Mouse (Mus musculus) embryonic facial prominence, embryonic 15.5 days (tissue): ENCODE data around the gene Mgat4c. TPM values are rescaled to one million over a fixed set of nuclear protein-coding genes. Genes with fewer than 3 reads are reported as not detected.

ENCODE experiments used
- ATAC-seq: fragments of 200-750 bp; cut with Nextera tagmentation; 2 replicates; pipeline ENCODE4 v1.8.0; 2017; ENCODE audit warnings: low read depth, moderate TSS enrichment; ENCODE audit not compliant: insufficient number of reproducible peaks, low FRiP score, low TSS enrichment
- H3K27ac ChIP-seq: fragments of 300-500 bp; sonication (generic); replicated peaks from 2 replicates; pipeline ENCODE4 v1.5.1; 2015; ENCODE audit warnings: mild to moderate bottlenecking, inconsistent platforms
- H3K27me3 ChIP-seq: fragments of 300-500 bp; sonication (generic); 2 replicates; pipeline ENCODE4 v1.6.1; 2015; ENCODE audit warnings: inconsistent platforms
- H3K36me3 ChIP-seq: fragments of 300-500 bp; sonication (generic); 2 replicates; pipeline ENCODE4 v1.6.1; 2015; ENCODE audit warnings: mild to moderate bottlenecking, inconsistent platforms
- H3K4me1 ChIP-seq: fragments of 300-500 bp; sonication (generic); 2 replicates; pipeline ENCODE4 v1.6.1; 2015; ENCODE audit warnings: inconsistent platforms
- H3K4me2 ChIP-seq: fragments of 300-500 bp; sonication (generic); replicated peaks from 2 replicates; pipeline ENCODE4 v1.6.1; 2015; ENCODE audit warnings: mild to moderate bottlenecking, inconsistent platforms
- H3K4me3 ChIP-seq: fragments of 300-500 bp; sonication (generic); replicated peaks from 2 replicates; pipeline ENCODE4 v1.5.1; 2015; ENCODE audit warnings: mild to moderate bottlenecking, inconsistent platforms
- H3K9ac ChIP-seq: fragments of 300-500 bp; sonication (generic); 2 replicates; pipeline ENCODE4 v1.6.1; 2015; ENCODE audit warnings: inconsistent platforms
- H3K9me3 ChIP-seq: fragments of 300-500 bp; sonication (generic); replicated peaks from 2 replicates; pipeline ENCODE4 v1.6.1; 2016; ENCODE audit warnings: inconsistent platforms
- WGBS: fragments of 180-500 bp; shearing (Covaris S2); methylation state at CpG from one replicate; pipeline ENCODE4 v1.1.7; 2015; 5-methylcytosine and 5-hydroxymethylcytosine counted together
- polyA plus RNA-seq: library from polyadenylated mRNA; unstranded; fragments of >200 nt; fragmentation: Nextera tagmentation; extraction: Ambion mirVana; gene quantifications from 2 replicates; pipeline ENCODE4 v1.2.1, GENCODE M21; 2015

Gene Mgat4c
- polyA plus RNA-seq = 1.9 and 2.6 TPM in 2 replicates

- H3K27ac ChIP-seq = no peak within 1 kb of the TSS
- H3K4me3 ChIP-seq = no peak within 1 kb of the TSS
- ATAC-seq = no peak
- no peaks in the 10 kb centered on the region for H3K27me3 ChIP-seq
- H3K4me2 ChIP-seq = no peak within 1 kb of the TSS
- 48% methylated on average over 6 of the region's 6 CpGs for WGBS
- H3K4me1 ChIP-seq = no peaks in the 10 kb centered on the region
- H3K9ac ChIP-seq = no peak within 1 kb of the TSS
- H3K36me3 ChIP-seq = no peaks in the 10 kb centered on the region
- no peaks in the 10 kb centered on the region for H3K9me3 ChIP-seq
These were observed at the start of gene Mgat4c for GRCm38 (mm10) chr10:101681437-101681912. Gene Mgat4c, plus strand, starts transcription at chr10:101681487.

- Histone ChIP-seq H3K9ac (no peak overlapping the region), H3K27me3 (no peaks in the 10 kb centered on the region), H3K4me2 (no peak overlapping the region), H3K27ac (no peak overlapping the region), H3K4me3 (no peak overlapping the region), H3K9me3 (no peaks in the 10 kb centered on the region), H3K36me3 (no peaks in the 10 kb centered on the region), H3K4me1 (no peaks in the 10 kb centered on the region)
- WGBS = 72% methylated on average over 6 of the region's 6 CpGs
- no peak for ATAC-seq
These were observed 46.0 kb upstream of the Mgat4c start for GRCm38 (mm10) chr10:101635266-101635665.

GRCm38 (mm10) chr10:101641048-101641447 is 40.2 kb upstream of the Mgat4c start:
- Histone ChIP-seq H3K9me3 (no peaks in the 10 kb centered on the region), H3K4me1 (no peaks in the 10 kb centered on the region), H3K4me3 (no peak overlapping the region), H3K27ac (no peak overlapping the region), H3K27me3 (no peaks in the 10 kb centered on the region), H3K4me2 (no peak overlapping the region), H3K9ac (no peak overlapping the region), H3K36me3 (no peaks in the 10 kb centered on the region)
- no peak for ATAC-seq
- WGBS = 61% methylated on average over 2 of the region's 2 CpGs

- no peak overlapping the region for H3K4me3 ChIP-seq
- H3K36me3 ChIP-seq = no peaks in the 10 kb centered on the region
- no peak for ATAC-seq
- no peak overlapping the region for H3K4me2 ChIP-seq
- no peaks in the 10 kb centered on the region for H3K9me3 ChIP-seq
- no peak overlapping the region for H3K27ac ChIP-seq
- no peaks in the 10 kb centered on the region for H3K27me3 ChIP-seq
- no peak overlapping the region for H3K9ac ChIP-seq
- 63% methylated on average over 5 of the region's 5 CpGs for WGBS
- H3K4me1 ChIP-seq = no peaks in the 10 kb centered on the region
These were observed 627 bp downstream of the Mgat4c start for GRCm38 (mm10) chr10:101681914-101682313.

GRCm38 (mm10) chr10:101761828-101762227 is 80.5 kb downstream of the Mgat4c start:
- ATAC-seq = no peak
- no peaks in the 10 kb centered on the region for H3K36me3 ChIP-seq
- no peaks in the 10 kb centered on the region for H3K4me1 ChIP-seq
- no peak overlapping the region for H3K4me3 ChIP-seq
- no peak overlapping the region for H3K27ac ChIP-seq
- WGBS = 77% methylated on average over 3 of the region's 3 CpGs
- no peak overlapping the region for H3K9ac ChIP-seq
- H3K27me3 ChIP-seq = no peaks in the 10 kb centered on the region
- H3K4me2 ChIP-seq = no peak overlapping the region
- no peaks in the 10 kb centered on the region for H3K9me3 ChIP-seq

- Histone ChIP-seq H3K4me2 (no peak overlapping the region), H3K27ac (no peak overlapping the region), H3K9ac (no peak overlapping the region), H3K4me1 (no peaks in the 10 kb centered on the region), H3K27me3 (no peaks in the 10 kb centered on the region), H3K9me3 (no peaks in the 10 kb centered on the region), H3K4me3 (no peak overlapping the region), H3K36me3 (no peaks in the 10 kb centered on the region)
- no peak for ATAC-seq
- WGBS = 88% methylated on average over 1 of the region's 1 CpGs
These were observed 89.4 kb downstream of the Mgat4c start for GRCm38 (mm10) chr10:101770688-101771087.

- no peak for ATAC-seq
- 76% methylated on average over 4 of the region's 4 CpGs for WGBS
These were observed 89.9 kb downstream of the Mgat4c start for GRCm38 (mm10) chr10:101771157-101771556.

GRCm38 (mm10) chr10:101783161-101783744 is 102.0 kb downstream of the Mgat4c start:
- Histone ChIP-seq H3K9ac (no peak overlapping the region), H3K27me3 (no peaks in the 10 kb centered on the region), H3K4me2 (no peak overlapping the region), H3K27ac (no peak overlapping the region), H3K9me3 (no peaks in the 10 kb centered on the region), H3K4me3 (no peak overlapping the region), H3K4me1 (no peaks in the 10 kb centered on the region), H3K36me3 (no peaks in the 10 kb centered on the region)
- 69% methylated on average over 3 of the region's 3 CpGs for WGBS
- no peak for ATAC-seq

More at GRCm38 (mm10) chr10:101771157-101771556, 89.9 kb downstream of the Mgat4c start:
- no peaks in the 10 kb centered on the region for H3K9me3 ChIP-seq
- no peak overlapping the region for H3K9ac ChIP-seq
- no peaks in the 10 kb centered on the region for H3K36me3 ChIP-seq
- H3K27me3 ChIP-seq = no peaks in the 10 kb centered on the region
- no peaks in the 10 kb centered on the region for H3K4me1 ChIP-seq
- no peak overlapping the region for H3K27ac ChIP-seq
- H3K4me2 ChIP-seq = no peak overlapping the region
- no peak overlapping the region for H3K4me3 ChIP-seq

- ATAC-seq = no peak
- WGBS = 85% methylated on average over 1 of the region's 1 CpGs
- H3K4me2 ChIP-seq = no peak overlapping the region
These were observed 114.2 kb downstream of the Mgat4c start for GRCm38 (mm10) chr10:101795507-101795906.

GRCm38 (mm10) chr10:101798831-101799474 is 117.7 kb downstream of the Mgat4c start:
- Histone ChIP-seq H3K27ac (no peak overlapping the region), H3K4me3 (no peak overlapping the region), H3K27me3 (no peaks in the 10 kb centered on the region), H3K4me2 (no peak overlapping the region), H3K9me3 (no peaks in the 10 kb centered on the region), H3K36me3 (no peaks in the 10 kb centered on the region), H3K4me1 (no peaks in the 10 kb centered on the region), H3K9ac (no peak overlapping the region)
- ATAC-seq = no peak
- WGBS = 64% methylated on average over 2 of the region's 2 CpGs

More at GRCm38 (mm10) chr10:101795507-101795906, 114.2 kb downstream of the Mgat4c start:
- Histone ChIP-seq H3K27ac (no peak overlapping the region), H3K9me3 (no peaks in the 10 kb centered on the region), H3K9ac (no peak overlapping the region), H3K4me1 (no peaks in the 10 kb centered on the region), H3K4me3 (no peak overlapping the region), H3K27me3 (no peaks in the 10 kb centered on the region), H3K36me3 (no peaks in the 10 kb centered on the region)

GRCm38 (mm10) chr10:101808768-101809167 is 127.5 kb downstream of the Mgat4c start:
- Histone ChIP-seq H3K9ac (no peak overlapping the region), H3K4me1 (no peaks in the 10 kb centered on the region), H3K27me3 (no peaks in the 10 kb centered on the region), H3K36me3 (no peaks in the 10 kb centered on the region), H3K4me2 (no peak overlapping the region), H3K4me3 (no peak overlapping the region), H3K9me3 (no peaks in the 10 kb centered on the region), H3K27ac (no peak overlapping the region)
- no peak for ATAC-seq
- 79% methylated on average over 2 of the region's 2 CpGs for WGBS

GRCm38 (mm10) chr10:101816902-101817301 is 135.6 kb downstream of the Mgat4c start:
- no peaks in the 10 kb centered on the region for H3K36me3 ChIP-seq
- 40% methylated on average over 5 of the region's 5 CpGs for WGBS
- H3K4me2 ChIP-seq = no peak overlapping the region
- no peaks in the 10 kb centered on the region for H3K27me3 ChIP-seq
- H3K4me1 ChIP-seq = no peaks in the 10 kb centered on the region
- no peak overlapping the region for H3K9ac ChIP-seq
- H3K9me3 ChIP-seq = no peaks in the 10 kb centered on the region
- H3K27ac ChIP-seq = no peak overlapping the region
- H3K4me3 ChIP-seq = no peak overlapping the region
- ATAC-seq = no peak
